Mouse (Mus musculus): Measurements from ENCODE around the gene Gpr132. TPM values are rescaled to one million over a fixed set of nuclear protein-coding genes. Genes with fewer than 3 reads are reported as not detected.
A peak's percentile ranks its signal among the peaks of the same experiment; 100 is the strongest.
"Not testable (repeated sequence)": the region's sequence is repeated elsewhere in the genome, so short reads cannot be mapped to it uniquely, and the experiment has no call there.

Gpr132 gene
- total RNA-seq, 2 experiments from 2014 or later: 0.10 to 0.26 TPM

- peak in 1 of 2 experiments; percentile 33 for DNase-seq
- intact Hi-C loops (cut with DNase I): loop anchor here (2.0 kb wide), 1 partner anchor 20 kb away; the partner anchor contains the start of gene Clba1
Observed at GRCm38 (mm10) chr12:112828501-112829243, 39.4 kb downstream of the Gpr132 start.

DNA sequence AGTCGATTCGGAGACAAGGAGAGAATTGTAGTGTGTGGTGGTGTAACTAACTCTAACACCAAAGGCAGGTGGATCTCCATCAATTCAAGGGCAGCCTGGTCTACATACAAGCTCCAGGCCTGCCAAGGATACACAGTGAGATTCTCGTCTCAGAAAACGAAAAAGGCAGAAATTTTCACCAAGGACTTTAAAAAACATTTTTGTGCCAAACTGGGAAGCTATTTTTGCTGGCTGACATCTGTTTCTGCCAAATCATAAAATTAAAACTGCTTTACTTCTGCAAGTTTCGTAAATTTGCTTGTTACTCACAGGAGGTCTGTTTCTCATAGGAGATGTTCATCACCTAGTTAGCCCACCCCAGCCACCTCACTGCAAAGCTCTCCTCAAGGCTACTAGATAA, 42.1 kb downstream of the Gpr132 start:
- intact Hi-C loops (cut with DNase I): no loop called here
- no peak for DNase-seq

DNA sequence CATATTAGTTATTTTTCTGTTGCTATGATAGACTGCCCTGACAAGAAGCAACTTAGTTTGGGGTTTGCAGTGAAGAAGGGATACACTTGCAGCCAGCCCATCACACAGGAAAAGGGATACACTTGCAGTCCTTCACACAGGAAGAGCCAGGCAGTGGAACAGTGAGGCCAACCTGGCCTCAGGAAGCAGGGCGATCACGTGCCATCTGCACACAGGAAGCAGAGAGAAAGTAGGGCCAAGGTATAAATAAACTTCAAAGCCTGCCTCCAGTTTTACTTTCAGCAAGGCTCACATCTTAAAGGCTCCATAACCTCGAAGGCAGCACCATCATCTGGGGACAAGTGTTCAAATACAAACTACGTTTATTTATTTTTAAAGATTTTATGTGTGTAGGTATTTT, 44.8 kb downstream of the Gpr132 start:
- no peak for DNase-seq
- intact Hi-C loops (cut with DNase I): no loop called here

GRCm38 (mm10) chr12:112822676-112823075, 45.4 kb downstream of the Gpr132 start:
- intact Hi-C loops (cut with DNase I): no loop called here
- no peak for DNase-seq

DNA sequence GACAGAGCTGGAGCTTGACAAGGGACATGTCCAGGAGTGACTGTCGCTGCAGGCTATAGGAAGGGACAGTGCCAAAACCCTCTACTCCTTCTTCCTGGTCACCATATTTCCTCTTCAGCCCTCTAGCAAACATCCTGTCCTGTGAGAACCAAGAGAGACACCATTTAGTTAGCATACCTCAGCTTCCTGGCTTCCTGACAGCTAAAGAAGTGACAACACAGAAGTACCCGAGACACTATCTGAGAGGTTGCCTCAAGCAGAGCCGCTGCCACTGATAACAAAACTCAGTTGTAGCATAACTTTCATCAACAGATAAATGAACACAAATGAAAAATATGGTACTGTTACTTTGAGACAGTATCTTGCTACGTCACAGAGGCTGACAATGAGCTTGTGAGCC, 46.1 kb downstream of the Gpr132 start:
- intact Hi-C loops (cut with DNase I): no loop called here
- no peak for DNase-seq

DNA sequence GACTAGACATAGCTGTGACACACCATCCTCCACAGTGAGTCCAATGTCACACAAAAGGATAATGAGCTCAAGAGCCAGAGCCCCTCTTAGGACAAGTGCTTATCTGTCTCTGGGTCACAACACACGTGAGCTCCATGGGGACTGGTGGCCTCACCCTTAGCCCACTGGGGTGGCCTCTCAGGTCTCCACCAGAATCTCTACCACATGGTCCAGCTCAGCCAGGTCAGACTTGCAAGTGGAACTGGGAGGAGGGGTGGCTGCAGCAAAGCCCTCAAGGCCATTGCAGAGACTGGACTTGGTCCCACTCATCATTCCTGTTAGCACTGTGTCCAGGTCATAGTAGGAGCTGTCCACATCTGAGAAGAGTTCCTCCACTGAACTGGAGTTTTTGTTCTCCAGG, 46.8 kb downstream of the Gpr132 start:
- intact Hi-C loops (cut with DNase I): no loop called here
- no peak for DNase-seq

GRCm38 (mm10) chr12:112820401-112820999, 47.5 kb downstream of the Gpr132 start:
- intact Hi-C loops (cut with DNase I): no loop called here
- DNase-seq: no peak

DNA sequence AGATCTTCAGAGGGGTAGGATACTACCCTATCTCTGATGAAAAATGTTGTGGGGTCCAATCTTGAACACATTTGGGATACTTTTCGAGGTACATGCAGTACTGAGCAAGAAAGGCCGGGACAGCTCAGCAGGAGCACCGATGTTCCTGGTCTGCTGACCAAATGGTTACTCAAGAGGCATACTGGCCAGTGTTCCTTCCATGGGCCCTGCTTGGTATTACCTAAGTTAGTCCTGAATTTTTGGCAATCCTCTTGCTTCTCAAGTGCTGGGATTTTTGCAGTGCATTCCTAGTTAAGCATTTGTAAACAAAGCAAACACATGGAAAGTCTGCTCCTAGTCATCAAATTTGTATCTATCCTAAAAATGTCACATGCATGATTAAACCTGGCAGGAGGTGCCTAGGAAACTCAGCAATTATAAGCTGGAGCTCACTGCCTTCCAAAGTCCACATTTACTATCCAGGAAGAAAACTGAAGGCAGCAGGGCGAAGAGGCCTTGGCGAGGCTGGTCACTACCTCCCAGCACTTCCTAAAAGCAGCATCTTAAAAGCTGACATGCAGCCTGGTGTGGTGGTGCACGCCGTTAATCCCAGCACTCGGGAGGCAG, 48.9 kb downstream of the Gpr132 start:
- intact Hi-C loops (cut with DNase I): no loop called here

DNA sequence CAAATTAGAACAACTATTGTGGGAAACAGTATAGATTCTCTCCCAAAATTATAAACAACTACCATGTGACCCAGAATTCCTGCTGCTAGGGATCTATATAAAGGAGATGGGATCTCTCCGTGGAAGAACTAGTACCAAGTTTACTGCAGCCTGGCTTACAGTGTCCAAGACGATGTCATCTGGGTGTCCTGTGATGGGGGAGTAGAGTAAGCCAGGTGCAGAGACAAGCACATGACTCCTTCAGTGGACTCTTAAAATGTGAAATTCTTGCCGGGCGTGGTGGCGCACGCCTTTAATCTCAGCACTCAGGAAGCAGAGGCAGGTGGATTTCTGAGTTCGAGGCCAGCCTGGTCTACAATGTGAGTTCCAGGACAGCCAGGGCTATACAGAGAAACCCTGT, 51.2 kb downstream of the Gpr132 start:
- intact Hi-C loops (cut with DNase I): loop anchor here (2.0 kb wide), 1 partner anchor 28 kb away; no protein-coding TSS in a partner anchor

More for the DNA sequence above, 48.9 kb downstream of the Gpr132 start:
- no peak for DNase-seq

DNA sequence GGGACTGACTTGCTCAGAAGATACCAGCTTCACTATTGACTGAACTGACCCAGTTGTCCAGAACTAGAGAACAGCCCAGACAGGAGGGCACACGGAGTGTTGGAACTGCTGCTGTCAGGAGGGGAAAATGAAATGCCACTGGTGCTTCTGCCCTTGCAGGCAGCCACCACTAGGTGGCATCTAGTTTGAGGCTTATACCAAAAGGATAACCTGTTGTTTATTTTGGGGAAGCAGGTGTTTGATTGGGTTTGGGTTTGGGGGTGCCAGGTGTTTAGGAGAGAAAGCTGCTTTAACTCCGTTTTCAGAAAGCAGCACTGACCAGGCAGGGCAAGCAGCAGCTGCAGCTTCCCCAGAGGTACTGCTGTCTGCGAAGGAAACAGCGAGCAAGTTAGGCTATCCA, 51.7 kb downstream of the Gpr132 start:
- DNase-seq: peak in 1 of 2 experiments; percentile 41
- intact Hi-C loops (cut with DNase I): loop anchor here (2.0 kb wide), 1 partner anchor 29 kb away; no protein-coding TSS in a partner anchor

More for the DNA sequence above, 51.2 kb downstream of the Gpr132 start:
- not testable (repeated sequence) for DNase-seq

DNA sequence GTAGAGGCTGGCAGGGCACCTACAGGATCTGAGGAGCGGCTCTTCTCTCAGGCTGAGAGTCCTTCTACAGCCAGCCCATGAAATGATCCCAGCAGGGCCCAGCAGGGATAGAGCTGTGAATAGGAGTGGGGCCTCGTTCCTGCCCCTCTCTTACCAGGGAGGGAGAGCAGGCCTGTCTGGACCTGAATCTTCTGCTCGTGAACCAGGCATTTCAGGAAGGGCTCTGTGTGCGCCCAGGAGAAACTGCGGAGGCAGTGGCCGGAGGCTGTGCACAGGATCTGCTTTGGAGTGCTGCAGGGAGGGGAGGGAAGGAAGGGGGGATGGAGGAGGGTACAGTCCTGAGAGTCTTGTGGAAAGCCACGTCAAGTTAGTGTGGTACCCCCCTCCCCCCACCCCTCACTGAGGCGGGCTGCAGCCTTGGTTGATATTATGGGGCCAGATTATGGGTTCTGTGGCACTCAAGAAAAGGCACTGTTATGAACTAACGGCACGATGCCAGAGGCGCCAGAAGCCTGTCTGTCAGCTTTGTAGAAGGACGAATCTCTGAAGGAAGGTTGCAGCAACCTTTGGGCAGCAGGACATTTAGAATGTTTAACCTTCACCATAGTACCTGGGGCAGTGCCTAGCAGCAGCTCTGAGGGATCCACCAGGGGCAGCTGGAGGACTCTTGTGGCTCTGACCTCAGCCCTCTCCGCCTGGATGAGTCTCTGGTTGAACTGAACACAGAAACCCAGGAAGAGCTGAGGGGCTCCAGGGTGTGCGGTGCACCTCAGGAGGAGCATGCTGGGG, 53.2 kb downstream of the Gpr132 start:
- DNase-seq: peak in 1 of 2 experiments; percentile 8
- intact Hi-C loops (cut with DNase I): no loop called here

GRCm38 (mm10) chr12:112813370-112813769, 54.7 kb downstream of the Gpr132 start:
- DNase-seq: no peak
- intact Hi-C loops (cut with DNase I): no loop called here

GRCm38 (mm10) chr12:112810092-112810885, 57.7 kb downstream of the Gpr132 start:
- intact Hi-C loops (cut with DNase I): no loop called here
- DNase-seq: no peak

GRCm38 (mm10) chr12:112809641-112810040, 58.4 kb downstream of the Gpr132 start:
- DNase-seq: no peak
- intact Hi-C loops (cut with DNase I): loop anchor here (2.0 kb wide), 1 partner anchor 19 kb away; the partner anchor contains the start of gene Cdca4

DNA sequence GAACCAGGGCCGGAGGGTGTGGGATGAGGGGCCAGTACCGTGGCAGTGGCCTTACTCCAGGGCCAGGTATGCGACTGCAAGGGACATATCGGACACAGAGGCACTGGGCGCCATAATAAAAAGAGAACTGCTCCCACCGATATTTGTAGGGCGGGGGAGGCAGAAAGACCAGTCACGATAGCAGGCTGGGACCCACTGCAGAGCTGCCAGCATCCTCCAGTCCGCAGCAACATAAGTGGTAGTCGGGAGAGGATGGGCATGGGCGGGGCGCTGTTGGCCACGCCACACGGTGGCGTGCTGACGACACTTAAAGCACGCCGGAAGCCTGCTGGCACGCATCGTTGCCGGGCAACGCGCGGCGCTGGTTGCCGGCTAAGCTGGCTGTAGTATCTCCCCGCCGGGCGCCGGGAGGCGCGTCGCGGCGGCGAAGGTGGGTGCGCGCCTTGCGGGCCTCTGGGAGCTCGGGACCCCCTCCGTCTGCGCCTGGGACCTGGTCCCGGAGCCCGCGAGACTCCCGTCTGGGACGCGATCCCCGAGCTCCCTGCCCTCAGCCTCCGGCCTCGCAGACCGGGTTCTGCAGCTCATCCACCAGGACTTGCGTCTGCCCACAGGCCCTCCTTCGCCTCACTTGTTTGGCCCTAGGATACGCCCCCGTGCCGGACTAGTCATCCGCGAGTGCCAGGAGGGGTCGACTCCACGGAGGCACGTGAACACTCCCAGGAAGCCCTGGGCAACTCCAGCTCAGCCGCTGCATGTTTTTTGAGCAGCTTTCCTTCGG, 59.3 kb downstream of the Gpr132 start, which contains the start of gene Clba1:
Clba1 (plus strand) TSS at position 351 of the 778 bp plus-strand sequence.
- intact Hi-C loops (cut with DNase I): loop anchor here (2.0 kb wide), 1 partner anchor 20 kb away; the partner anchor contains the start of gene Cdca4
- DNase-seq: peak; percentile 88 to 90

GRCm38 (mm10) chr12:112808212-112808586, 59.8 kb downstream of the Gpr132 start:
- intact Hi-C loops (cut with DNase I): loop anchor here (2.0 kb wide), 1 partner anchor 21 kb away; the partner anchor contains the start of gene Cdca4
- no peak for DNase-seq

GRCm38 (mm10) chr12:112807796-112808195, 60.2 kb downstream of the Gpr132 start:
- no peak for DNase-seq
- intact Hi-C loops (cut with DNase I): loop anchor here (2.0 kb wide), 1 partner anchor 21 kb away; the partner anchor contains the start of gene Cdca4

DNA sequence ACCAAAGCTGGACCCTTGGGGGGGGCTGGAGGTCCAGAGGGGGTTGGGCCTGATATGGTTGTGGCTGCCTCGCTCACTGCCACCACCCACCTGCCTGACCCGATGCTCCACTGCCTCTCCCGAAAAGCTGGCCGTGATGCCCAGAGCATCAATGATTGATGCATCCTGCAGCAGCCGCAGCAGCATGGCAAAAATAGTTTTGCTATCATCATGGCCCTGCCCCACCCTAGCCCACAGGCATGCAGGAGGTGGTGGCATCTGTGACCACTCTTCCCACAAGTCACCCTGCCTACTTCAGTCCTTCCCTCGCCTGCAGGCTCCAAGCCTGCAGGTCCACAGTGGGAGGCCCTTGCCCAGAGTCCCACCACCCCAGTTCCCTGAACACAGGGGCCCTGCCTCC, 62.0 kb downstream of the Gpr132 start:
- DNase-seq: peak in 1 of 2 experiments; percentile 2
- intact Hi-C loops (cut with DNase I): no loop called here

GRCm38 (mm10) chr12:112804046-112804445, 64.0 kb downstream of the Gpr132 start:
- DNase-seq: no peak
- intact Hi-C loops (cut with DNase I): no loop called here
